Mouse (Mus musculus): ENCODE results near the gene CK137956. TPM values are rescaled to one million over a fixed set of nuclear protein-coding genes. Genes with fewer than 3 reads are reported as not detected.

The CK137956 gene
- polyA plus RNA-seq, 1 experiment, result not detected

GRCm38 (mm10) chr4:127987270-127987669 lies 16.5 kb upstream of the CK137956 start:
- Histone ChIP-seq H3K4me3 (no peak overlapping the region), H3K36me3 (ENCODE audit: control insufficient read depth, insufficient read depth) (no peaks in the 10 kb centered on the region), H3K4me2 (ENCODE audit: low read depth) (no peak overlapping the region), H3K79me2 (ENCODE audit: control insufficient read depth, insufficient read depth) (no peaks in the 10 kb centered on the region), H3ac (ENCODE audit: control insufficient read depth, insufficient read length) (no peak overlapping the region), H3K27me3 (ENCODE audit: control insufficient read depth, insufficient read depth, insufficient read length) (no peaks in the 10 kb centered on the region)
- TF ChIP-seq MYOG (IDR thresholded peaks at IDR 0.05; ENCODE audit: control insufficient read depth in 1 of 3, insufficient read depth in 1 of 3, insufficient read length in 2 of 3, low read depth in 2 of 3) (no peak), E2F4 (IDR thresholded peaks at IDR 0.05; ENCODE audit: insufficient read depth) (no peak), TCF3 (IDR thresholded peaks at IDR 0.05; ENCODE audit: insufficient read length, low read depth) (no peak), USF1 (IDR thresholded peaks at IDR 0.05; ENCODE audit: low read depth) (no peak), REST (IDR thresholded peaks at IDR 0.05; ENCODE audit: insufficient read depth, insufficient read length) (no peak), MAX (IDR thresholded peaks at IDR 0.05; ENCODE audit: low read depth) (no peak), SRF (IDR thresholded peaks at IDR 0.05; ENCODE audit: control insufficient read depth, insufficient read length, low read depth) (no peak), POLR2AphosphoS2 (IDR thresholded peaks at IDR 0.05; ENCODE audit: insufficient read length, low read depth) (no peak), MYOD1 (IDR thresholded peaks at IDR 0.05; ENCODE audit: control insufficient read depth in 1 of 3, insufficient read length in 2 of 3, low read depth in 2 of 3) (no peak), TCF12 (IDR thresholded peaks at IDR 0.05; ENCODE audit: insufficient read depth, poor library complexity, severe bottlenecking) (no peak), POLR2A (IDR thresholded peaks at IDR 0.05; ENCODE audit: insufficient read length, low read depth) (no peak), CEBPB (IDR thresholded peaks at IDR 0.05; ENCODE audit: insufficient read depth, poor library complexity, severe bottlenecking) (no peak)

GRCm38 (mm10) chr4:127986491-127987075 lies 15.8 kb upstream of the CK137956 start:
- no peaks in the 10 kb centered on the region for H3K36me3 ChIP-seq (ENCODE audit: control insufficient read depth, insufficient read depth)
- H3K27me3 ChIP-seq (ENCODE audit: control insufficient read depth, insufficient read depth, insufficient read length), result no peaks in the 10 kb centered on the region
- TF ChIP-seq CEBPB (IDR thresholded peaks at IDR 0.05; ENCODE audit: insufficient read depth, poor library complexity, severe bottlenecking), result no peak
- no peak for TF ChIP-seq REST (IDR thresholded peaks at IDR 0.05; ENCODE audit: insufficient read depth, insufficient read length)
- TF ChIP-seq USF1 (IDR thresholded peaks at IDR 0.05; ENCODE audit: low read depth), result no peak
- TF ChIP-seq SRF (IDR thresholded peaks at IDR 0.05; ENCODE audit: control insufficient read depth, insufficient read length, low read depth), result no peak
- TF ChIP-seq MYOD1 (IDR thresholded peaks at IDR 0.05; ENCODE audit: control insufficient read depth in 1 of 3, insufficient read length in 2 of 3, low read depth in 2 of 3), result no peak
- TF ChIP-seq TCF3 (IDR thresholded peaks at IDR 0.05; ENCODE audit: insufficient read length, low read depth), result no peak
- TF ChIP-seq MYOG (IDR thresholded peaks at IDR 0.05; ENCODE audit: control insufficient read depth in 1 of 3, insufficient read depth in 1 of 3, insufficient read length in 2 of 3, low read depth in 2 of 3), result no peak
- TF ChIP-seq MAX (IDR thresholded peaks at IDR 0.05; ENCODE audit: low read depth), result no peak
- no peak for TF ChIP-seq POLR2A (IDR thresholded peaks at IDR 0.05; ENCODE audit: insufficient read length, low read depth)
- TF ChIP-seq POLR2AphosphoS2 (IDR thresholded peaks at IDR 0.05; ENCODE audit: insufficient read length, low read depth), result no peak
- no peak for TF ChIP-seq E2F4 (IDR thresholded peaks at IDR 0.05; ENCODE audit: insufficient read depth)
- no peak for TF ChIP-seq TCF12 (IDR thresholded peaks at IDR 0.05; ENCODE audit: insufficient read depth, poor library complexity, severe bottlenecking)
- no peaks in the 10 kb centered on the region for H3K79me2 ChIP-seq (ENCODE audit: control insufficient read depth, insufficient read depth)
- H3K4me2 ChIP-seq (ENCODE audit: low read depth), result no peak overlapping the region
- no peak overlapping the region for H3K4me3 ChIP-seq
- H3ac ChIP-seq (ENCODE audit: control insufficient read depth, insufficient read length), result no peak overlapping the region

DNA sequence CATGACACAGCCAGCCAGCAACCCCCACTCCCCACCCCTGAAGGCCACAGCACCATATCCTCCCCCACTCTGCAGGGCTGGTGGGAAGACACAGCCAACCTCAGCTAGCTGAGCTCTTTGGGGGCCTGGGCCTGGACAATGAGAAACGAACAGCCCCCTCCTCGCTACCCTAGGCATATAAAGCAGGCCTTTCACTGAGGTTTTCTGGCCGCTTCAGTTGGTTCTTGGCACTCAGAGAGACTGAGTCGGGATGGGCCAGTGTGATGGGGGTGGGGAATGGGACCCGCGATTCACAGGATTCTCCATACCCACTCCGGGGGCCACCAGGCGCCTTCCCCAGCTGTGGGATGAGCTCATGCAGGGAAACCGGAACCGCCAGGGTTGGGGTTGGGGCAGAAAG lies 15.1 kb upstream of the CK137956 start:
- Histone ChIP-seq H3K27me3 (ENCODE audit: control insufficient read depth, insufficient read depth, insufficient read length) (no peaks in the 10 kb centered on the region), H3K79me2 (ENCODE audit: control insufficient read depth, insufficient read depth) (no peaks in the 10 kb centered on the region), H3K4me2 (ENCODE audit: low read depth) (no peak overlapping the region), H3K36me3 (ENCODE audit: control insufficient read depth, insufficient read depth) (no peaks in the 10 kb centered on the region), H3K4me3 (no peak overlapping the region), H3ac (ENCODE audit: control insufficient read depth, insufficient read length) (no peak overlapping the region)
- TF ChIP-seq POLR2A (IDR thresholded peaks at IDR 0.05; ENCODE audit: insufficient read length, low read depth) (no peak), CEBPB (IDR thresholded peaks at IDR 0.05; ENCODE audit: insufficient read depth, poor library complexity, severe bottlenecking) (no peak), SRF (IDR thresholded peaks at IDR 0.05; ENCODE audit: control insufficient read depth, insufficient read length, low read depth) (no peak), TCF3 (IDR thresholded peaks at IDR 0.05; ENCODE audit: insufficient read length, low read depth) (no peak), MYOG (IDR thresholded peaks at IDR 0.05; ENCODE audit: control insufficient read depth in 1 of 3, insufficient read depth in 1 of 3, insufficient read length in 2 of 3, low read depth in 2 of 3) (no peak), MYOD1 (IDR thresholded peaks at IDR 0.05; ENCODE audit: control insufficient read depth in 1 of 3, insufficient read length in 2 of 3, low read depth in 2 of 3) (no peak), E2F4 (IDR thresholded peaks at IDR 0.05; ENCODE audit: insufficient read depth) (no peak)

GRCm38 (mm10) chr4:127984426-127984825 lies 13.7 kb upstream of the CK137956 start:
- Histone ChIP-seq H3K27me3 (ENCODE audit: control insufficient read depth, insufficient read depth, insufficient read length) (no peaks in the 10 kb centered on the region), H3K36me3 (ENCODE audit: control insufficient read depth, insufficient read depth) (no peaks in the 10 kb centered on the region), H3ac (ENCODE audit: control insufficient read depth, insufficient read length) (no peak overlapping the region), H3K4me2 (ENCODE audit: low read depth) (no peak overlapping the region), H3K4me3 (no peak overlapping the region), H3K79me2 (ENCODE audit: control insufficient read depth, insufficient read depth) (no peaks in the 10 kb centered on the region)
- TF ChIP-seq MYOD1 (IDR thresholded peaks at IDR 0.05; ENCODE audit: control insufficient read depth in 1 of 3, insufficient read length in 2 of 3, low read depth in 2 of 3) (no peak), SRF (IDR thresholded peaks at IDR 0.05; ENCODE audit: control insufficient read depth, insufficient read length, low read depth) (no peak), MYOG (IDR thresholded peaks at IDR 0.05; ENCODE audit: control insufficient read depth in 1 of 3, insufficient read depth in 1 of 3, insufficient read length in 2 of 3, low read depth in 2 of 3) (no peak), POLR2AphosphoS2 (IDR thresholded peaks at IDR 0.05; ENCODE audit: insufficient read length, low read depth) (no peak)

- Histone ChIP-seq H3K79me2 (ENCODE audit: control insufficient read depth, insufficient read depth) (no peaks in the 10 kb centered on the region), H3K27me3 (ENCODE audit: control insufficient read depth, insufficient read depth, insufficient read length) (no peaks in the 10 kb centered on the region), H3K4me3 (no peak overlapping the region), H3ac (ENCODE audit: control insufficient read depth, insufficient read length) (no peak overlapping the region), H3K36me3 (ENCODE audit: control insufficient read depth, insufficient read depth) (no peaks in the 10 kb centered on the region), H3K4me2 (ENCODE audit: low read depth) (no peak overlapping the region)
- no peak for TF ChIP-seq CEBPB (IDR thresholded peaks at IDR 0.05; ENCODE audit: insufficient read depth, poor library complexity, severe bottlenecking)
- TF ChIP-seq MYOD1 (IDR thresholded peaks at IDR 0.05; ENCODE audit: control insufficient read depth in 1 of 3, insufficient read length in 2 of 3, low read depth in 2 of 3), result no peak
- no peak for TF ChIP-seq E2F4 (IDR thresholded peaks at IDR 0.05; ENCODE audit: insufficient read depth)
- no peak for TF ChIP-seq TCF12 (IDR thresholded peaks at IDR 0.05; ENCODE audit: insufficient read depth, poor library complexity, severe bottlenecking)
- TF ChIP-seq REST (IDR thresholded peaks at IDR 0.05; ENCODE audit: insufficient read depth, insufficient read length), result no peak
- TF ChIP-seq POLR2AphosphoS2 (IDR thresholded peaks at IDR 0.05; ENCODE audit: insufficient read length, low read depth), result no peak
- no peak for TF ChIP-seq POLR2A (IDR thresholded peaks at IDR 0.05; ENCODE audit: insufficient read length, low read depth)
- TF ChIP-seq TCF3 (IDR thresholded peaks at IDR 0.05; ENCODE audit: insufficient read length, low read depth), result no peak
- no peak for TF ChIP-seq MYOG (IDR thresholded peaks at IDR 0.05; ENCODE audit: control insufficient read depth in 1 of 3, insufficient read depth in 1 of 3, insufficient read length in 2 of 3, low read depth in 2 of 3)
- no peak for TF ChIP-seq SRF (IDR thresholded peaks at IDR 0.05; ENCODE audit: control insufficient read depth, insufficient read length, low read depth)
- no peak for TF ChIP-seq USF1 (IDR thresholded peaks at IDR 0.05; ENCODE audit: low read depth)
- no peak for TF ChIP-seq MAX (IDR thresholded peaks at IDR 0.05; ENCODE audit: low read depth)
These were observed 10.4 kb upstream of the CK137956 start for GRCm38 (mm10) chr4:127981125-127981524.

All from myocyte (in vitro differentiated cells).